Mouse (Mus musculus): ENCODE data around the gene Cfap74. TPM values are rescaled to one million over a fixed set of nuclear protein-coding genes. Genes with fewer than 3 reads are reported as not detected.

The Cfap74 gene
- polyA plus RNA-seq, 1 experiment: 23.1 TPM

- H3K27me3 ChIP-seq (ENCODE audit: control insufficient read depth, insufficient read depth, low read length): no peaks in the 10 kb centered on the region
- 91% methylated on average over 3 of the region's 3 CpGs for WGBS
- no peak overlapping the region for H3K27ac ChIP-seq (ENCODE audit: control insufficient read depth, insufficient read depth, low read length)
Observed at GRCm38 (mm10) chr4:155497963-155498362, 89.0 kb downstream of the Cfap74 start.

DNA sequence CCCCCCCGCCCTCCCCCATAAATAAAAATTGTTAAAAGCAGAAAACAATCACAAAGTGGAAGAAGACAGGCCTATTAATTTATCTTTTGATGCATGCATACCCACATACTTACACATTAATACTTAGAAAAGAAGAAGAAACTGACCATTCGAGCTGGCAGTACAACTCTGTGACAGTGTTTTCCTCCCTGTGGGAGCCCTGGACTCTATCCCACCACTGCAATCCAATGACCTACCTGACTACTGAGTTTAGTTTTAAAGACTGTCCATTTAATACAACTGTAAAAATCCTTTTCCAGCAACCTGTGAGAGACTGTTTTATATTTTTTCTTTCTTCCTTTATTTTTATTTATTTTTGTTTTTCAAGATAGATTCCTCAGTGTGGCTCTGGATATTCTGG is 92.1 kb downstream of the Cfap74 start:
- peaks cover 16% of the 10 kb centered on the region for H3K4me1 ChIP-seq (replicated peaks; ENCODE audit: control insufficient read depth, insufficient read depth, low read length)
- no peaks in the 10 kb centered on the region for H3K27me3 ChIP-seq (ENCODE audit: control insufficient read depth, insufficient read depth, low read length)
- no peaks in the 10 kb centered on the region for H3K36me3 ChIP-seq (ENCODE audit: control insufficient read depth, insufficient read depth, low read length)
- TF ChIP-seq POLR2A (IDR thresholded peaks at IDR 0.05; ENCODE audit: control insufficient read depth, extremely low read depth, insufficient read depth, low read length, poor library complexity) (no peak), CTCF (IDR thresholded peaks at IDR 0.05; ENCODE audit: borderline replicate concordance, control insufficient read depth, extremely low read depth, insufficient read depth, low read length, poor library complexity) (no peak)
- no peak overlapping the region for H3K4me3 ChIP-seq (ENCODE audit: control insufficient read depth, insufficient read depth, low read length)
- 93% methylated on average over 2 of the region's 2 CpGs for WGBS
- DNase-seq: no peak
- no peak overlapping the region for H3K27ac ChIP-seq (ENCODE audit: control insufficient read depth, insufficient read depth, low read length)

More at GRCm38 (mm10) chr4:155497963-155498362, 89.0 kb downstream of the Cfap74 start:
- TF ChIP-seq CTCF (IDR thresholded peaks at IDR 0.05; ENCODE audit: borderline replicate concordance, control insufficient read depth, extremely low read depth, insufficient read depth, low read length, poor library complexity) (no peak), POLR2A (IDR thresholded peaks at IDR 0.05; ENCODE audit: control insufficient read depth, extremely low read depth, insufficient read depth, low read length, poor library complexity) (no peak)
- Histone ChIP-seq H3K4me3 (ENCODE audit: control insufficient read depth, insufficient read depth, low read length) (no peak overlapping the region), H3K36me3 (ENCODE audit: control insufficient read depth, insufficient read depth, low read length) (no peaks in the 10 kb centered on the region), H3K4me1 (replicated peaks; ENCODE audit: control insufficient read depth, insufficient read depth, low read length) (peaks cover 13% of the 10 kb centered on the region)
- DNase-seq: no peak

DNA sequence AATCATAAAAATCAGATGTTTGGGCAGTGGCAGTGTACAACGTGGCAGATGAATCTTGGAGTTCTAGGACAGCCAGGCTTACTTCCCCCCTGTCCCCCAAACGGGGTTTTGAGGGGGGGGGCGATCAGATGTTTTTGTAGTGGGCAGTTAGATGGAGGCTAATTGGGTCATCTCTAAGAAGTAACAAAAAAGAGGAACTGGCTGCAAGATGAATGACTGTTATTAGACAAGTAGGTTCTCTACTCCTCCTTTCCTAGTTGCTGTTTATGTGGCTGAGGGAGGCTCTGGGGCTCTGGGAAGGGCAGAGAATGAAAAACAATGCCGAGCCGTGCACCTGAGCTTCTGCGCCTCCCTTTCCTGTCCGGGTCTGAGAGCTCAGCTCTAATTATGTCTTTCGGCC is 96.1 kb downstream of the Cfap74 start:
- WGBS: 15% methylated on average over 8 of the region's 8 CpGs
- TF ChIP-seq POLR2A (IDR thresholded peaks at IDR 0.05; ENCODE audit: control insufficient read depth, extremely low read depth, insufficient read depth, low read length, poor library complexity) (no peak), CTCF (IDR thresholded peaks at IDR 0.05; ENCODE audit: borderline replicate concordance, control insufficient read depth, extremely low read depth, insufficient read depth, low read length, poor library complexity) (no peak)
- no peak overlapping the region for H3K27ac ChIP-seq (ENCODE audit: control insufficient read depth, insufficient read depth, low read length)
- H3K36me3 ChIP-seq (ENCODE audit: control insufficient read depth, insufficient read depth, low read length): no peaks in the 10 kb centered on the region
- peaks cover 18% of the 10 kb centered on the region for H3K4me1 ChIP-seq (replicated peaks; ENCODE audit: control insufficient read depth, insufficient read depth, low read length)
- no peak overlapping the region for H3K4me3 ChIP-seq (ENCODE audit: control insufficient read depth, insufficient read depth, low read length)
- H3K27me3 ChIP-seq (ENCODE audit: control insufficient read depth, insufficient read depth, low read length): no peaks in the 10 kb centered on the region
- DNase-seq: no peak

DNA sequence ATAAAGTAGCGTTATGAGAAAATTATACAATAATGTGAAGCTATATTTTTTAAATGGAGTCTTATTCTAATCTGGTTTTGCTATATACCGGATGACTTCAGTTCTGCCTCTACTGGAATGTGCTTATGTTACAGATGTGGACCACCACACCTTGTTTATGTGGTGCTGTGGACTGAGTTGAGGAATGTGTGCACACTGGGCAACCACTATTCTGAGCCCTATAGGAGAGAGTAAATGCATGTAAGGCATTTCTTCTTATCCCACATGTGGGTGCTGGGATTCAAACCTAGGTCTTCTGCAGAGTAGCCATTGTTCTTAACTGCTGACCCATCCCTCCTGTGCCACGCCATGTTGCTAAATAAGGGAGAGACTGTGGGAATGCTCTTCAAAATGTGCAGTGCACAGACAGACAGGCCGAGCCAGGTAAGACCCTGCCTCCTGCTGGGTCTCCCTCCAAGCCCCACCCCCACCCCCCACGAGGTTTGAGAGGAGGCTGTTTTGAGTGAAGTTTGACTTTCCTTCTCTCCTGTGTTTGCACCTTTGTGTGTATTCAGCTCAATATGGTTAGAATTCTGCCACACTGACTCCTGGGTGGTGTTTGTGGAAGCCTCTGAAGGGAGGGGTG is 96.8 kb downstream of the Cfap74 start:
- DNase-seq: no peak
- H3K36me3 ChIP-seq (ENCODE audit: control insufficient read depth, insufficient read depth, low read length): no peaks in the 10 kb centered on the region
- WGBS: 79% methylated on average over 5 of the region's 5 CpGs
- TF ChIP-seq POLR2A (IDR thresholded peaks at IDR 0.05; ENCODE audit: control insufficient read depth, extremely low read depth, insufficient read depth, low read length, poor library complexity): no peak
- no peak for TF ChIP-seq CTCF (IDR thresholded peaks at IDR 0.05; ENCODE audit: borderline replicate concordance, control insufficient read depth, extremely low read depth, insufficient read depth, low read length, poor library complexity)
- peaks cover 18% of the 10 kb centered on the region for H3K4me1 ChIP-seq (replicated peaks; ENCODE audit: control insufficient read depth, insufficient read depth, low read length)
- no peak overlapping the region for H3K27ac ChIP-seq (ENCODE audit: control insufficient read depth, insufficient read depth, low read length)
- H3K27me3 ChIP-seq (ENCODE audit: control insufficient read depth, insufficient read depth, low read length): no peaks in the 10 kb centered on the region
- no peak overlapping the region for H3K4me3 ChIP-seq (ENCODE audit: control insufficient read depth, insufficient read depth, low read length)

GRCm38 (mm10) chr4:155508614-155509013 is 99.6 kb downstream of the Cfap74 start:
- Histone ChIP-seq H3K4me3 (ENCODE audit: control insufficient read depth, insufficient read depth, low read length) (no peak overlapping the region), H3K4me1 (replicated peaks; ENCODE audit: control insufficient read depth, insufficient read depth, low read length) (peaks cover 8% of the 10 kb centered on the region), H3K27me3 (ENCODE audit: control insufficient read depth, insufficient read depth, low read length) (no peaks in the 10 kb centered on the region), H3K27ac (ENCODE audit: control insufficient read depth, insufficient read depth, low read length) (no peak overlapping the region), H3K36me3 (ENCODE audit: control insufficient read depth, insufficient read depth, low read length) (no peaks in the 10 kb centered on the region)
- TF ChIP-seq CTCF (IDR thresholded peaks at IDR 0.05; ENCODE audit: borderline replicate concordance, control insufficient read depth, extremely low read depth, insufficient read depth, low read length, poor library complexity): no peak
- TF ChIP-seq POLR2A (IDR thresholded peaks at IDR 0.05; ENCODE audit: control insufficient read depth, extremely low read depth, insufficient read depth, low read length, poor library complexity): no peak
- 89% methylated on average over 4 of the region's 4 CpGs for WGBS
- no peak for DNase-seq

DNA sequence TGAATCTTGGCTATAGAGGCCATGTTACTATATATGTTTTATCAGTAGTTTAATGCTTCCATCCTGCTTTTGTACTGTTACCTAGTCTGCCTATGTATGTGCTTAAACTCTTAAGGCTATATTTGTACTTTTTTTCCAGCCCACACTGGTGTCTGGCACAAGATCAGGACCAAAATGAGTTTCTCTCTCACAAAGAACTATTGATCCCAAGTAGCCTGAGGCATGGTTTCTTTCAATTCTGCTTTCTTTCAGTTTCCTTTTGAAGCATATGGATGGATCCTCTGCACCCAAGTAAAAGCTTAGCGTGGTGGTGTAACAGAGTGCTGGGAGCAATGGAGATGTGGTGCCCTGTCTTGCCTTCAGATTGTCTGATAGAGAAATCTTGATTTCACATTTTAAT is 102.0 kb downstream of the Cfap74 start:
- no peak for TF ChIP-seq CTCF (IDR thresholded peaks at IDR 0.05; ENCODE audit: borderline replicate concordance, control insufficient read depth, extremely low read depth, insufficient read depth, low read length, poor library complexity)
- no peak for DNase-seq
- 96% methylated on average over 1 of the region's 1 CpGs for WGBS
- no peak overlapping the region for H3K27ac ChIP-seq (ENCODE audit: control insufficient read depth, insufficient read depth, low read length)
- H3K36me3 ChIP-seq (ENCODE audit: control insufficient read depth, insufficient read depth, low read length): no peaks in the 10 kb centered on the region
- H3K4me1 ChIP-seq (replicated peaks; ENCODE audit: control insufficient read depth, insufficient read depth, low read length): peaks cover 2% of the 10 kb centered on the region
- no peaks in the 10 kb centered on the region for H3K27me3 ChIP-seq (ENCODE audit: control insufficient read depth, insufficient read depth, low read length)
- no peak overlapping the region for H3K4me3 ChIP-seq (ENCODE audit: control insufficient read depth, insufficient read depth, low read length)

GRCm38 (mm10) chr4:155514810-155515209 is 105.8 kb downstream of the Cfap74 start:
- H3K27ac ChIP-seq (ENCODE audit: control insufficient read depth, insufficient read depth, low read length): no peak overlapping the region
- DNase-seq: no peak
- peaks cover 2% of the 10 kb centered on the region for H3K4me1 ChIP-seq (replicated peaks; ENCODE audit: control insufficient read depth, insufficient read depth, low read length)
- H3K36me3 ChIP-seq (ENCODE audit: control insufficient read depth, insufficient read depth, low read length): no peaks in the 10 kb centered on the region
- H3K4me3 ChIP-seq (ENCODE audit: control insufficient read depth, insufficient read depth, low read length): no peak overlapping the region
- no peak for TF ChIP-seq POLR2A (IDR thresholded peaks at IDR 0.05; ENCODE audit: control insufficient read depth, extremely low read depth, insufficient read depth, low read length, poor library complexity)
- TF ChIP-seq CTCF (IDR thresholded peaks at IDR 0.05; ENCODE audit: borderline replicate concordance, control insufficient read depth, extremely low read depth, insufficient read depth, low read length, poor library complexity): no peak
- no peaks in the 10 kb centered on the region for H3K27me3 ChIP-seq (ENCODE audit: control insufficient read depth, insufficient read depth, low read length)
- WGBS: 97% methylated on average over 2 of the region's 2 CpGs

Other genes starting within 250 kb of the Cfap74 start
- gene Ski, start 186.6 kb upstream of the Cfap74 start, polyA plus RNA-seq (2012; rRNA removed): 70.5 and 79.5 TPM in 2 replicates
- 85.7 and 91.3 TPM in 2 replicates for gene Faap20, start 159.4 kb upstream of the Cfap74 start, polyA plus RNA-seq (2012; rRNA removed)
- gene Prkcz, start 47.8 kb upstream of the Cfap74 start, polyA plus RNA-seq (2012; rRNA removed): 8.5 TPM in 2 replicates
- gene Gabrd, start 11.1 kb upstream of the Cfap74 start, polyA plus RNA-seq (2012; rRNA removed): 1.0 and 1.2 TPM in 2 replicates
- gene Tmem52, start 59.9 kb downstream of the Cfap74 start, polyA plus RNA-seq (2012; rRNA removed): 0.62 and 2.1 TPM in 2 replicates
- gene Gnb1, start 82.2 kb downstream of the Cfap74 start, polyA plus RNA-seq (2012; rRNA removed): 850 and 885 TPM in 2 replicates
- gene Nadk, start 153.2 kb downstream of the Cfap74 start, polyA plus RNA-seq (2012; rRNA removed): 129 TPM in 2 replicates
- 17.1 and 19.1 TPM in 2 replicates for gene Slc35e2, start 192.2 kb downstream of the Cfap74 start, polyA plus RNA-seq (2012; rRNA removed)
- gene Cdk11b, start 215.7 kb downstream of the Cfap74 start, polyA plus RNA-seq (2012; rRNA removed): 34.4 and 42.1 TPM in 2 replicates
- not detected in 2 replicates for gene Gm10563, start 236.2 kb downstream of the Cfap74 start, polyA plus RNA-seq (2012; rRNA removed)
- 17.0 and 17.8 TPM in 2 replicates for gene Mmp23, start 244.2 kb downstream of the Cfap74 start, polyA plus RNA-seq (2012; rRNA removed)

All from thymus, adult 2 months (tissue).